Mouse (Mus musculus): ENCODE results near the gene Cyp17a1.

Gene Cyp17a1

GRCm38 (mm10) chr19:46672766-46673418 lies at the start of gene Cyp17a1:
Gene Cyp17a1 (minus strand): TSS chr19:46673172.
- DNase-seq (ENCODE audit: low spot score in 2 of 2), result no peak

- DNase-seq (ENCODE audit: low spot score in 2 of 2), result no peak
Observed at GRCm38 (mm10) chr19:46718150-46718549, 45.2 kb upstream of the Cyp17a1 start.

- no peak for DNase-seq (ENCODE audit: low spot score in 2 of 2)
Observed at GRCm38 (mm10) chr19:46715016-46715415, 42.0 kb upstream of the Cyp17a1 start.

DNA sequence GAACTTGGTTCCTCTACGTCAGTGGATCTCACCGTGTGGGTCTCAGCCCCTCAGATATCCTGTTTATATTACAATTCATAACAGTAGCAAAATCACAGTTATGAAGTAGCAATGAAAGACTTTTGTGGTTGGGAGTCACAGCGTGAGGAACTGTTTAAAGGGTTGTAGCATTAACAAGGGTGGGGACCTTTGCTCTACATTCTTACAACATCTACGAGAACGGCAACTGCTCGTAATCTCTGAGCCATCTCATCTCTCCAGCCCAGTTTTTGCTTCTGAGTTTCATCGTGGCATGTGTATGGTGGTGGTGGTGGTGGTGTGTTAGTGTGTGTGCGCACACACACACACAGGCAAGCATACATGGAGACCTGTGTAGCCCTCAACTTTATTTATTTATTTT lies 41.3 kb upstream of the Cyp17a1 start:
- DNase-seq (ENCODE audit: low spot score in 2 of 2), result no peak

- DNase-seq (ENCODE audit: low spot score in 2 of 2), result no peak
Observed at GRCm38 (mm10) chr19:46710614-46711013, 37.6 kb upstream of the Cyp17a1 start.

DNA sequence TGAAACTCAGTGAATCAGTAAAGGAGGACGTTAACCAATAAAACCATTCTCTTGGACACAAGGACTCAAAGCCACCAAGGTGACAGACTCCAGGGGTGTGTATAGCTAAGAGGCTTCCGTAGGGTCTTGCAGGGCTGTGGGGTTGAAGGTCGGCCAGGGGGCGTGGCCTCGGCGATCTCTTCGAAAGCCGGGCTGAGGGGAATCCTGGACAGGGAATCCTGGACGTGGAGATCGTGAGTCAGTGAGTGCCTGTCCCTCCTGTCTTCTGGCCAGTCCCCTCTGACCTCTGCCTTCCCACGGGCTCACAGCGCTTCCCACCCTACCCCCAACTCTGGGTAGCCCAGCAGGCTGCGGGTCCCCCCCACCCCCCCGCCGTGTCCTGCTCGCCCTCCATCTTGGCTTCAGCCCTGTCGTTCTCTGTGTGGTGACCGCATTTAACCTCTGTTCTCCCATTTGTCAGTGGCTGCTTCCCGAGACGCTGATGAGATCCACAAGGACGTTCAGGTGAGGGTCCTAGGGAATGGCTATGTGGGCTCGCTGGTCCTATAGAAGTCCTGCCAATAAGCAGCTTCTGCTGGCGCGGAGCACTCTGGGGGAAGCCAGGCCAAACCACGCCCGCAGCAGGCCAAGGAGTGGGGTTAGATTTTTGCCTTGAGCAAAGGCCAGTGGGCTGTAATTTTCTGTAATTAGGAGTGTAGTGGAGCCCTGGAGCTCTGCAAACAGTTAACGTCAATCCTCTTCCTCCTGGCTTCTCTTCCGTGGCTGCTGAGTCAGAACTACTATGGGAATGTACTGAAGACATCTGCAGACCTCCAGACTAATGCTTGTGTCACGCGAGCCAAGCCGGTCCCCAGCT lies 34.6 kb upstream of the Cyp17a1 start, which contains the start of gene As3mt:
Gene As3mt, plus strand, starts transcription at position 163 of the 856 bp plus-strand sequence.
- DNase-seq (ENCODE audit: low spot score in 2 of 2), result peak; percentile 52 to 66

DNA sequence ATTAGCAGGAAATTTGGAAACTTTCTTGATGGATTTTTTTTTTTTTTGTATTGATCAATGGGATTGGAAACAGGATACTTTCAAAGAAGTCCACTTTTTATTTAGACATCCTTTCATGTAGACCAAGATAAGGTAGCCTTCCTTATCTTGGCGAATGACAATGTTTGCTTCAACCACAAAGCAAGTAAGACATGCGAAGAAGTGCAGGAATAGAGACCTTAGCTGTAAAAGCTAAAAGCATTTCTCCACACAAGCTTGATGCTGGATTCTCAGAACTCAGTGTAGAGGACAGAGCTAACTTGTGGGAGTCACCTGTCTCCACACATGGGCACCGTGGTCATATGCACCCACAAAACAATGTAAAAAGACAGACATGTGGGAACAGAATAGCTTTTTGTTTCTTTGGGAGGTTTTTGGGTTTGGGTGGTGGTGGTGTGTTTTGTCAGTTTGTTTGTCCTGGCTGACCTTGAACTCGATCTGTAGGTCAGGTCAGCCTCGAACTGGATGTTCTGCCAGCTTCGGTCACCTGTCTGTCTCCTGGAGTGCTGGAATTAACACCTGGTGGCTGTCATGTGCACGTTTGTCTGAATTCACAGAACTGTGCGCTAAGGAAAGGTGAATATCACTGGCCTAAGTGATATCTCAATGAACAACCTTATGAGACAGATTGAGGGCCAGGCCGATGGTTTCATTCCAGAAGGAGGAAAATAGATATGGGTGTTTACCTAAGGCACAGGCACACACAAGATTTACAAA lies 33.7 kb upstream of the Cyp17a1 start:
- DNase-seq (ENCODE audit: low spot score in 2 of 2), result no peak

GRCm38 (mm10) chr19:46705779-46706495 lies 33.0 kb upstream of the Cyp17a1 start:
- DNase-seq (ENCODE audit: low spot score in 2 of 2), result no peak

DNA sequence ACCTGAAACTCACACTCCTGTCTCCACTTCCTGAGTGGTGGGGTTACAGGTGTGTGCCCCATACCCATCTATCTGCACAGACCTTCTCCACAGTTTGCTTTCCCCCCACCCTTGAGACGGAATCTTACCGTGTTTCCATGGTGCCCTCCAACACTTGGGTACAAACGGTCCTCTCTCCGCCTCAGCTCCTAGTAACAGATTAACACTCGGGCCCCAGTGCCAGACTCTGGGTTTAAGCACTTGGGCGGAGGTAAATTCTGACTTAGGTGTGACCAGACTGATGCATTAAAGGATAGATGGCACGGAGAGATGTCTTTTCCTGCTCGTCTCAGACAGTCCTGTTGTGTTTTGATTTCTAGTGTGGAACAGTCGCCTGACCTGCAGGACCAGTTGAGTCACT lies 28.2 kb upstream of the Cyp17a1 start:
- no peak for DNase-seq (ENCODE audit: low spot score in 2 of 2)

GRCm38 (mm10) chr19:46699011-46699481 lies 26.1 kb upstream of the Cyp17a1 start:
- no peak for DNase-seq (ENCODE audit: low spot score in 2 of 2)

GRCm38 (mm10) chr19:46697840-46698517 lies 25.0 kb upstream of the Cyp17a1 start:
- no peak for DNase-seq (ENCODE audit: low spot score in 2 of 2)

- DNase-seq (ENCODE audit: low spot score in 2 of 2), result no peak
Observed at GRCm38 (mm10) chr19:46696943-46697342, 24.0 kb upstream of the Cyp17a1 start.

DNA sequence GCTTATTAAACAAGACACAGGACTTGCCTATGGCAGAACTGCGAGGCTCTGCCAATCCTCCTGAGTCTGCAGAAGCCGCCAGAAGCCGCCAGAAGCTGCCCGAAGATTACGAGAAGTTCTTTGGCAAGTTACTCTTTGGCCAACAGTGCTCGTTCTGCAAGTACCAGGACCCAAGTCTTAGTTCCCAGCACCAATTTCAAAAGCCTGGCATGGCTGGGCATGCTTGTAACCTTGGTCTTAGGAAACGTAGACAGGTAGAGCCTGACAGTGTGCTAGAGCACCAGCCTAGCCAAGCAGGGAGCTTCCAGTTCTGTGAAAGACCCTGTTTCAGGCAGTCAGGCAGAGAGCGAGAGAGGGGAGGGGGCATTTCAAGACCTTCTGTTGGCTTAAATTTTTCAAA lies 23.5 kb upstream of the Cyp17a1 start:
- no peak for DNase-seq (ENCODE audit: low spot score in 2 of 2)

- no peak for DNase-seq (ENCODE audit: low spot score in 2 of 2)
Observed at GRCm38 (mm10) chr19:46693146-46693545, 20.2 kb upstream of the Cyp17a1 start.

GRCm38 (mm10) chr19:46691078-46691477 lies 18.1 kb upstream of the Cyp17a1 start:
- DNase-seq (ENCODE audit: low spot score in 2 of 2), result no peak

GRCm38 (mm10) chr19:46690387-46690786 lies 17.4 kb upstream of the Cyp17a1 start:
- no peak for DNase-seq (ENCODE audit: low spot score in 2 of 2)

DNA sequence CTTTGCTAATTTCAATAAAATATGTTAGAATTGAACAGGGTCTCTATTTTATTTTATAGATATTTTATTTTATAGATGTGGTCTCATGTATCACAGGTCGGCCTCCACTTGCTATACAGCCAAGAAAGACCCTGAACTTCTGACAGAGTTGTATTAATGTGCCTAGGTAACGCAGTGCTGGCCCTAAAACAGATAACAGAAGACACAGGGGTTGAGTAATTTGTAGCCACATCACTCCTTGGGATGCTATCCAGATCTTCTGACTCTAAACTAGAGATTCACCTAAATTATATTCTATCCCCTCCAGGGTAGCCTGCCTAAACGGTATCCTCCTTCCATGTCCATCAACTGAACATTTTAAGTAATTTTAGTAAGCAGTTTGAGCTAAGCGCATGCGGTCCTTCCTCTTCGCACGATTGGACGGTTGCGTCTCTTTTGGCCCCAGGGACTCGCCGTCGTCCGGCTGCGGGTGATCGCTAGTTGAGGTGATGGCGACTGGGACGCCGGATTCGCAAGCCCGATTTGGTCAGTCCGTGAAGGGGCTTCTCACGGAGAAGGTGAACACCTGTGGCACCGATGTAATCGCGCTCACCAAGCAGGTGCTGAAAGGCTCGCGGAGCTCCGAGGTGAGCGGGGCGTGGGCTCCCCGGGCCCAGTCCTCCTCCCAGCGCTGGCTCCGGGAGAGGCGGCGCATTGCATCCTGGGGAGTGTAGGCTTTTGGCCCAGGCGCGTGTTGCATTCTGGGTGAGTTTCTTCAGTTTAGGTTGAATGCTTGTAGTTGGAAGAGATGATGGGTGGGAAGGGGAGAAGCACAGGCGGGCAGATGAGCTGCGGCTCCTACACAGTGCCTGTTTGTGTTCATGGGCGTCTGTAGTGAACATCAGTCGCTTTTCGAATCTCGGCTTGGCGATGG lies 16.7 kb upstream of the Cyp17a1 start, which contains the start of gene Borcs7:
Gene Borcs7, plus strand, starts transcription at position 447 of the 913 bp plus-strand sequence.
- DNase-seq (ENCODE audit: low spot score in 2 of 2), result peak; percentile 71 to 73

DNA sequence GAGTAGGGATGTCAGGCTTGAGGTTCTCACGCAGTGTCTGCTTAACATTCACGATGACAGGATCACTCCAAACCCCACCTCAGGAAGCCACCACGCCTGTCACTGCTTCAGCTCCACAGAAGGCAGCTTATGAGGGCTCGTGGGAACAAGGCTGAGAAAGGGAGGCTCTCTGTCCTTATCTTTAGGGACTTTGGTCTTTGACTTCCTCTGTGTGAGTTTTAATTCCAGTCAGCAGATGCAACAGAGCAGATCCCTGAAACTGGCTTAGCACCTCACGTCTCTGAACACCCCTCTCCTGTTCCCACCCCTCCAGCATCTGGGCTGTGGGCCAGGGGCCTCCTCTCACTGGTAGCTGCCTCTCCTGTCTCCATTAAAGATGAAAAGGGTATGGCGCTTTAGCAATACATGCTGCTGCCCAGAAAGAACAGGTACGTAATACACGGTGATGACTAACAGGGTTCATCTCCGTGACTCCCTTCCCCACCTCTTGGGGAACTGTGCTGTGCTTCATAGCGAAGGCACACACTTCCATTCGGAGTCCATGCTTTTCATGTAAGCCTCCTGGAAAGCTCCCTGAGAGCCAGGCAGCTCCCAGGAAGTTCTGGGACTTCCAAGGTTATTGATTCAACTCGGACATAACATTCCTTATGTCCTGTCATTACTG lies 6.9 kb upstream of the Cyp17a1 start:
- DNase-seq (ENCODE audit: low spot score in 2 of 2), result no peak

DNA sequence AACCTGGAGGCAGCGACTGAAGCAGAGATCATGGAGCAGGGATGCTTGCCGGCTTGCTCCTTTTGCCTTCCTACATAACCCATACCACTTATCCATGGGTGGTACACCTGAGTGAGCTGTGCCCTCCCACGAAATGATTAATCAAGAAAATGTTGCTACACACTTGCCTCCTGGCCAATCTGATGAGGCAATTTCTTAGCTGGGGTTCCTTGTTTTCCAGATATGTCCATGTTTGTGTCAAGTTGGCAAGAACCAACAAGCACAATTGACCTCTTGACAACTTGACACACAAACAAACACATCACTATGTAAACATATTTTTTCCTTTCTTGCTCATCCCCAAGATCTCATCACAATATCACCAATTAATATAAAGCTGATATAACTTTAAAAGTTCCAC lies 2.7 kb upstream of the Cyp17a1 start:
- no peak for DNase-seq (ENCODE audit: low spot score in 2 of 2)
